Mouse (Mus musculus): Measurements from ENCODE around the gene Aurkb.

The Aurkb gene

GRCm38 (mm10) chr11:69035849-69036248 lies 9.6 kb upstream of the Aurkb start:
- in situ Hi-C loops (cut with MboI; ENCODE audit: low sequenced_read_pairs) = no loop called here

- in situ Hi-C loops (cut with MboI; ENCODE audit: low sequenced_read_pairs) = no loop called here
These were observed 8.8 kb upstream of the Aurkb start for GRCm38 (mm10) chr11:69036486-69037230.

GRCm38 (mm10) chr11:69037231-69038061 lies 8.0 kb upstream of the Aurkb start:
- in situ Hi-C loops (cut with MboI; ENCODE audit: low sequenced_read_pairs) = no loop called here

GRCm38 (mm10) chr11:69038173-69038572 lies 7.3 kb upstream of the Aurkb start:
- in situ Hi-C loops (cut with MboI; ENCODE audit: low sequenced_read_pairs) = no loop called here

GRCm38 (mm10) chr11:69046395-69046774 lies 938 bp downstream of the Aurkb start:
- in situ Hi-C loops (cut with MboI; ENCODE audit: low sequenced_read_pairs) = no loop called here

- in situ Hi-C loops (cut with MboI; ENCODE audit: low sequenced_read_pairs) = no loop called here
These were observed 2.1 kb downstream of the Aurkb start for GRCm38 (mm10) chr11:69047592-69047991.

- in situ Hi-C loops (cut with MboI; ENCODE audit: low sequenced_read_pairs) = no loop called here
These were observed 2.7 kb downstream of the Aurkb start for GRCm38 (mm10) chr11:69048151-69048550.

GRCm38 (mm10) chr11:69050748-69051147 lies 5.3 kb downstream of the Aurkb start:
- in situ Hi-C loops (cut with MboI; ENCODE audit: low sequenced_read_pairs) = no loop called here

- in situ Hi-C loops (cut with MboI; ENCODE audit: low sequenced_read_pairs) = no loop called here
These were observed 6.3 kb downstream of the Aurkb start for GRCm38 (mm10) chr11:69051771-69052170.

GRCm38 (mm10) chr11:69052824-69053421 lies 7.5 kb downstream of the Aurkb start:
- in situ Hi-C loops (cut with MboI; ENCODE audit: low sequenced_read_pairs) = no loop called here

GRCm38 (mm10) chr11:69053848-69054247 lies 8.4 kb downstream of the Aurkb start:
- in situ Hi-C loops (cut with MboI; ENCODE audit: low sequenced_read_pairs) = no loop called here

- in situ Hi-C loops (cut with MboI; ENCODE audit: low sequenced_read_pairs) = no loop called here
These were observed 12.8 kb downstream of the Aurkb start for GRCm38 (mm10) chr11:69058265-69058664.

- in situ Hi-C loops (cut with MboI; ENCODE audit: low sequenced_read_pairs) = no loop called here
These were observed 13.4 kb downstream of the Aurkb start for GRCm38 (mm10) chr11:69058729-69059356.

- in situ Hi-C loops (cut with MboI; ENCODE audit: low sequenced_read_pairs) = no loop called here
These were observed 14.0 kb downstream of the Aurkb start, which contains the start of gene Borcs6 for GRCm38 (mm10) chr11:69059357-69059974. Gene Borcs6, plus strand, starts transcription at chr11:69059717.

- in situ Hi-C loops (cut with MboI; ENCODE audit: low sequenced_read_pairs) = no loop called here
These were observed 14.5 kb downstream of the Aurkb start for GRCm38 (mm10) chr11:69059975-69060411.

- in situ Hi-C loops (cut with MboI; ENCODE audit: low sequenced_read_pairs) = no loop called here
These were observed 15.2 kb downstream of the Aurkb start for GRCm38 (mm10) chr11:69060448-69061254.

GRCm38 (mm10) chr11:69061255-69061912 lies 15.9 kb downstream of the Aurkb start:
- in situ Hi-C loops (cut with MboI; ENCODE audit: low sequenced_read_pairs) = no loop called here

GRCm38 (mm10) chr11:69062194-69062760 lies 16.8 kb downstream of the Aurkb start:
- in situ Hi-C loops (cut with MboI; ENCODE audit: low sequenced_read_pairs) = no loop called here

- in situ Hi-C loops (cut with MboI; ENCODE audit: low sequenced_read_pairs) = no loop called here
These were observed 17.3 kb downstream of the Aurkb start for GRCm38 (mm10) chr11:69062761-69063224.
